Mouse (Mus musculus) E14TG2a.4 (cell line): ENCODE data around the gene Zfp366.

ENCODE experiments used
- CTCF ChIP-seq: conservative IDR thresholded peaks from 2 replicates; pipeline ENCODE4 v1.5.1; 2014; ENCODE audit warnings: low read length
- NANOG ChIP-seq: IDR thresholded peaks from 2 replicates; pipeline ENCODE4 v1.6.1; 2014; ENCODE audit warnings: borderline replicate concordance, low read length, mixed read lengths

- TF ChIP-seq CTCF (no peak), NANOG (no peak)
Measured at GRCm38 (mm10) chr13:99282961-99283360, 98.3 kb downstream of the Zfp366 start.
